Mouse (Mus musculus) layer of hippocampus, adult 9-10 months (tissue): ENCODE results near the gene Wdpcp.

Source experiments
- DNase-seq: peaks from one replicate; pipeline ENCODE4 v3.0.0; 2022; ENCODE audit warnings: low spot score

Gene Wdpcp

GRCm38 (mm10) chr11:21569456-21570108 is 2.5 kb upstream of the Wdpcp start:
- DNase-seq: peak; percentile 20

GRCm38 (mm10) chr11:21570109-21570474 is 1.9 kb upstream of the Wdpcp start:
- no peak for DNase-seq

GRCm38 (mm10) chr11:21570973-21571372 is 1.1 kb upstream of the Wdpcp start:
- peak; percentile 15 for DNase-seq

- no peak for DNase-seq
Measured at GRCm38 (mm10) chr11:21581472-21581871, 9.4 kb downstream of the Wdpcp start.

- no peak for DNase-seq
Measured at GRCm38 (mm10) chr11:21583286-21583685, 11.3 kb downstream of the Wdpcp start.

- DNase-seq: no peak
Measured at GRCm38 (mm10) chr11:21602497-21602896, 30.5 kb downstream of the Wdpcp start.

GRCm38 (mm10) chr11:21615915-21616314 is 43.9 kb downstream of the Wdpcp start:
- no peak for DNase-seq

GRCm38 (mm10) chr11:21634171-21634907 is 62.3 kb downstream of the Wdpcp start:
- no peak for DNase-seq

GRCm38 (mm10) chr11:21638341-21638740 is 66.3 kb downstream of the Wdpcp start:
- no peak for DNase-seq

GRCm38 (mm10) chr11:21639534-21639933 is 67.5 kb downstream of the Wdpcp start:
- no peak for DNase-seq

GRCm38 (mm10) chr11:21644231-21644630 is 72.2 kb downstream of the Wdpcp start:
- DNase-seq: no peak

- no peak for DNase-seq
Measured at GRCm38 (mm10) chr11:21646136-21646535, 74.1 kb downstream of the Wdpcp start.

GRCm38 (mm10) chr11:21658985-21659384 is 87.0 kb downstream of the Wdpcp start:
- peak; percentile 52 for DNase-seq

- no peak for DNase-seq
Measured at GRCm38 (mm10) chr11:21677034-21677433, 105.0 kb downstream of the Wdpcp start.

GRCm38 (mm10) chr11:21688441-21688840 is 116.4 kb downstream of the Wdpcp start:
- peak; percentile 64 for DNase-seq

GRCm38 (mm10) chr11:21690730-21691129 is 118.7 kb downstream of the Wdpcp start:
- DNase-seq: no peak

- DNase-seq: no peak
Measured at GRCm38 (mm10) chr11:21694087-21694486, 122.1 kb downstream of the Wdpcp start.

GRCm38 (mm10) chr11:21697642-21698041 is 125.6 kb downstream of the Wdpcp start:
- DNase-seq: no peak

GRCm38 (mm10) chr11:21713508-21713907 is 141.5 kb downstream of the Wdpcp start:
- no peak for DNase-seq

- DNase-seq: no peak
Measured at GRCm38 (mm10) chr11:21714065-21714464, 142.0 kb downstream of the Wdpcp start.

- DNase-seq: no peak
Measured at GRCm38 (mm10) chr11:21726329-21726728, 154.3 kb downstream of the Wdpcp start.

GRCm38 (mm10) chr11:21729056-21729455 is 157.0 kb downstream of the Wdpcp start:
- DNase-seq: no peak

- no peak for DNase-seq
Measured at GRCm38 (mm10) chr11:21729961-21730360, 157.9 kb downstream of the Wdpcp start.

- no peak for DNase-seq
Measured at GRCm38 (mm10) chr11:21735272-21735671, 163.2 kb downstream of the Wdpcp start.
